Mouse (Mus musculus) A20 (cell line): Measurements from ENCODE around the gene Slc44a1.

Experiments
- DNase-seq: peaks from one replicate; pipeline ENCODE4 v3.0.0-alpha.2; 2011; ENCODE audit warnings: low read depth, low spot score

The Slc44a1 gene

DNA sequence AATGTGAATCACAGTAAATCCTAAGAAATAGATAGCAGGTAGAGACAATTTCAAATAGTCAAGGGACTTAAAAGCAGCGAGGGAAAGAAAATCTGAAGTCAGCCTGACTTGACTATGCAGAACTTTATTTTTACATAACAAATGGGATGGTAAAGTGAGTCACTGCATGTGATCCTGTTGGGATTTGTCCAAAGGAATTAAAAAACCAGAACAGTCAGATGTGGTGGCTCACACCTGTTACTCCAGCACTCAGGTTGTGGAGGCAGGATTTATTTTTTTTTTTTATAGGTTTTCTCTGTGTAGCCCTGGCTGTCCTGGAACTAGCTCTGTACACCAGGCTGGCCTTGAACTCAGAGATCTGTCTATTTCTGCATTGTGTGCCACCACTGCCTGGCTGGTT is 25.7 kb downstream of the Slc44a1 start:
- DNase-seq, result no peak

DNA sequence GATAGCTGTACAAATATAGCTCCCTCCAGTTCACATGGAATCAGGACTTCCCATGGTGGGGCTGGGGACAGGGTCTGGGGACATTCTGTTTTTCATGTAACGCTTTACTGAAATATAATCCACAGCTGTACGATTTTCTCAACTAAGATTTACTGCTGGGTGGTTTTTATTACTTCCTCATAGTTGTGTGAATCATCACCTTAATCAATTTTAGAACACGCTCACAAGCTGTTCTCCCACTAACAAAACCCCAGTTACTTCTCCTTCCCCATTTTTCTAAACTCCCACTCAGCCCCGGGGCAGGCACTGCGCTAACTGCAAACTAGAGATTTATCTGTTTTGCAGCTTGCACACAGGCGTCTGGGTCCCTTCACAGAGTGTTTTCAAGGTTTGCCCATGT is 28.8 kb downstream of the Slc44a1 start:
- peak; percentile 69 for DNase-seq

DNA sequence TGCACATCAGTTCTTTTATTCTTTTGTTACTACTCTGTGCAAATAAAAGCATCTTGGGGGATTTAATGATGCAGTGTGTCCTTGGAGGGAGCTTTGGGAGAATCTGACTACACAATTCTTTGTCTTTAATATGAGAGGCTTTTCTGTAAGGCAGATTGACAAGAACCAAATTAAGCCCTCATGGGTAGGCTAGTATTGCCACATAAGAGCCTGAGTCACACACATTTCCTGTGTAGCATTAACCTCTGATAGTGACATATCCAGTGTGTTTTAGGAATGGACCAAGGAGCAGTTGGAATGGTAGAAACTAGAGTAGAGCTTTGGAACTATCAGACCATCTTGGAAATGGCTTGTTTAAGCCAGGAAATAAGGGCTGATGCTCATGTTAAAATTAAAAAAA is 33.9 kb downstream of the Slc44a1 start:
- DNase-seq, result no peak

DNA sequence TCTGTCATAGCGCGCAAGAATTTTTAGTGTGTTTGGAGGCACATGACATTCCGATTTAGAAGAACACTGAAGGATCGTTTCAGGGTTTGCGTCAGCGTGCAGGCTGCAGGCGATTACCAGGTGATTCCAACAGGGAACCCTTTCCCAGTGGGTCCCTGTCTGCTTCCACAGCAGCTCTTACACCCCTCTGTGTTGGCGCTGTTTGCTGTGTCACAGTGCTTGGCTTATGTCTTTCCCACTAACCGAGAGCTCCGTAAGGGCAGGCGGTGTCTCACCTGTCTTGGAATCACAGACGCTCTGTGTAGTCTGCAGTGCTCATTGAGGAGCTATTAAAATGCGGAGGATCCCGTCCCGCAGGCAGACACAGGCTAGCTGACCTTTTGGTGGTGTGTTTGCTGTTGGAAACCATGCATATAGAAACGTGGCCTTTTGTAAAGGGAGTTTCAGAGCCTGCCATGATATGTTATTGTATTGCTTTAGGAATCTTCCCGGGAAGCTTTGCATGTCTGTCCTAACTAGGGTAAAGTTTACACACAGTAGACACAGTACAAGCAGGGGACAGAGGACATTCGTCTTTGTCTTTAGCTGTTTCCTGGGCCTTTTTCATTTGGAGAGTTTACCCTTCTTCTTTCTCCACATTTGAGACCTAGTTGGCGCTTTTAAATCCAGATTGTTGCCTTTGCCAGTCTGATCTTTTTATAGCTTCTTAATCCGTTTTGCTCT is 35.2 kb downstream of the Slc44a1 start:
- no peak for DNase-seq

DNA sequence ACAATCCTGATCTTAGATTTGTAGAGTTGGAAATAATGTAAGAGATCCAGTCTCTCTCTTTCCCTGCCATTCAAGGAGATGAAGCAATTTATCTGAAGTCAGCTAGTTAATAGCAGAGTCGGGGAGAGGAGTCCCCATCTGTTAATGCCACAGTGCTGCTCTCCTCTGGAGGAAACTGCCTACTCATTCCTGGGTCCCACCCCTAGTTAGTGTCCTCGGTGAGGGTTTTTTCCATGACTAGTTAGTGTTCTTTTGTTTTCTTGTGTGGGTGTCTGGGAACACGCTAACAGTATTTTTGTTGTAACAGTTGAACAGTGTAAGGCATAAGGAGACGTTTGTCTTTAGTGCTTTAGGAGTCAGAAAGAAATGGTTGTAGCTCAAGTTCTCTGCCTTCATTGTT is 38.4 kb downstream of the Slc44a1 start:
- no peak for DNase-seq

DNA sequence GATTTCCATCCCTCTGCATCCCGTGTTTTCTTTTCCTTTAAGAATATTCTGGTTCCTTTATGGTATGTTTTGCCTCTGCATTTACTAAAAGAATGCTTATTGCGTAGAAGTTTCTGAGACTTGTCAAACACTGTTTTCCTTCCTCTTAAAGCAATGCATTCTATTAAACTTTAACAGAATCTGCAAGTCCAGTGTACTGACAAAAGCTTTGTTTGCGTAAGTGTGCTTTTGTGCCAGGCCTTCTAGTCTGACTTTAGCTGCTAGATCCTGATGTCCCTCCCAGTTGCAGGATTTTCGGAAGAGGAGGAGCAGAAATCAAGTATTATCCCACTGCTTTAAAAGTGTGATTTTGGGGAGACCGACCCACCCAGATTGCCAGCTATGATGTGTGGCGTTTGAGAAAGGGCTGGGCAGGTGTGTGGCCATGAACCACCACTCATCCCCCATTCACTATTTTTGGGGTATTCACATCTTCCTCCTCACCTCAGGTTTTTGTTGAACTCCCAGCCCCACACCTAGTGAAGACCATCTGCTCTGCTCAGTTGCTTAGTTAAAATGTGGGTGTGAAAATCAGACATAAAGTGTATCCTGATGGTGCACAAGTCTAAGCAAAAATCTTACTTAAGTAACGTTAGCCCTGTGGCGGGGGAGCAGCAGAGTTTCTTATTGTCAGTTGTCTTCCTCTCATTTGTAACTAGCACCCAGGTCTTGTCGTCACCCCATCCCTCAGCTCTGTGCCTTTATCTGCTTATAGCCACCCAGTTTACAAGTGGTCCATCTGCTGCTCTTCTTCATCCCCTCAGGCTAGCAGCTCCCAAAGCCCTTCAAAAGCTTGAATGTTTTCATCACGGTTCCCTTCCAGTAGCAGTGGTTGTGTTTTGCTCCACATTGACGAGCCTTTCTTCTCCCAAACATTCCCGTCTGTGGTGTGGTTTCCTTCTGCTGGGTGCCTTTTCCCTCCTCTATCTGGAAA is 47.3 kb downstream of the Slc44a1 start:
- no peak for DNase-seq

DNA sequence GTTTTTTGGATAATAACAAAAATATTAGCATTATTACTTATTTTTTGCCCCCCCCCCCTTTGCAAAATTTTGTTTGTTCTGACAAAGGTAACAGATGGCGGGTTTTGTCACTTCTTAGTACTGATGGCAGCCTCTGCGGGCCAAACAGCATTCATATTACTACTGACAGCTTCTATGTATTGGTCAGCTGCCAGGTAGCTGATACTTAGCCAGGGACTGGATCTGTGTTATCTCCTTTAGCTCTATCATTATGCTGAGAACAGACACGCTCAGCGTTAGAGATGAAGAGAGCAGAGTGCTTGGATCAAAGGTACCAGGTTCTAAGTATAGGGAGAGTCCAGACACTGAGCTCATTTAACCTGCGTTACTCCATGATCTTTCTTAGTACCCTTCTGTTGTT is 48.6 kb downstream of the Slc44a1 start:
- no peak for DNase-seq

DNA sequence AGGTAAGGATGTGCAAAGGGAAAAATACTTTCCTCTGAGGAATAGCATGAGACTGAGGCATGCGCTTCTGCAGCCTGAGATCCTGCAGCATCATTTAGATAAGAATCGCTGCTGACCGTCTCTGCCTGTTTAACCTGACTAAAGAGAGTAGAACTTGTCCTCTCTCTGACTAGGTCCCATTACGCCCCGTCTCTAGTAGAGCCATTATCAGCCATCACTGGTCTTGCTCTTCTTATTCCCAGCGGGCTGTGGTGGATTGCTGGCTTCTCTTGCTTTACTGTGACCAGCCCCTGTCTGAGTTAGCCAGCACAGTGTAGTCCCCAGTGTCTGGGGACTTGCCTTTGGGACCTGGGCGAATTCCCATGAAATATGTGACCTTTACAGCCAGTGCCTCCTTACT is 50.2 kb downstream of the Slc44a1 start:
- DNase-seq, result no peak

DNA sequence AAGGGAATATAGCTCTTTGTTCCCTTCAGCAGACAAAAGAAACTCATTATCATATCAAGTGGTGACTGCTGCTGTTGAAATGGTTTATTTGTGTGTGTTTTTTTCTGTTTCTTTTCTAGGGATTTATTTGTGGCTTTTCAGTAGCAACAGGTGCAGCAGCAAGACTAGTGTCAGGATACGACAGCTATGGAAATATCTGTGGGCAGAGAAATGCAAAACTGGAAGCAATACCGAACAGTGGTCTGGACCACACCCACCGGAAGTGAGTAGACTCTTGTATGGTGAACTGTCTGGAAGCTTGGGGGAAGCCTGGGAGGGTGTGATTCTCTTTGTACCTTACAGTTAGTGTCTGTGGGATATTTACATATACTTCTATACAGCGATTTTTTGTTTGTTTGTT is 51.1 kb downstream of the Slc44a1 start:
- peak; percentile 68 for DNase-seq

DNA sequence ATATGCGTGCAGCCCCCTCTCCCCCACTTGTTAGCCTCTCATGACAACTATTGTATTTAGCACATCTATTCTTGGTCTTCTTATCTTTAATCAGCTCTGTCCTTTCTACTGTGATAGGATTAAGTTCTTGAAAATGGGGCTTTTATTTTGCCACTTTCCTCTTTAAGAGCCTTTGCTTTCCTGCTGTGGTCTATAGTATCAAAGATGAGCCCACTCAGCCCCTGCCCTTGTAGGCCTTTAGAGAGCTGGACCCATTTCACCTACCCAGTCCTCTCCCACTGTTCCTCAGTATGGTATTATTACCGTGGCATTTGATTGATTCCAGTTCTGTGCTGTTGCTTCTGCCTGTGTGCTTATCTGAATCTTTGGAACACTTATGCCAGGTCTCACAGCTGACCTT is 55.4 kb downstream of the Slc44a1 start:
- DNase-seq, result no peak

DNA sequence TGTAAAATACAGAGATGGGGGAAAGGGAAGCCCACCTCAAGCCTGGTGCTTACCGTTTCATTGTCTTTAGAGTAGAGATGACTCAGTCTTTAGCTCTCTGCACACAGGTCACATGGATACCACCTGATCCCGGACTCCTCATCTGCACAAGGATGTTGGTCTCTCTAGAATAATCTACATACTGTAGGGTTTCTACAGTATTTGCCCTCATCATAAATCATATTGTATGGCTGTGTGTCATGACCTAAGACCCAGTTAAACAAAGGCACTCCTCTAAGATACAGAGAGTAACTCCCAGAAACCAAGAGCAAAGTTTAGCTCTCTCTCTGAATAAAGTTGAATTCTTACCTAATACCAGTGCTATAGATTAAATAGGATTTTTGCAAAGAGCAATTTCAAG is 62.6 kb downstream of the Slc44a1 start:
- DNase-seq, result no peak

DNA sequence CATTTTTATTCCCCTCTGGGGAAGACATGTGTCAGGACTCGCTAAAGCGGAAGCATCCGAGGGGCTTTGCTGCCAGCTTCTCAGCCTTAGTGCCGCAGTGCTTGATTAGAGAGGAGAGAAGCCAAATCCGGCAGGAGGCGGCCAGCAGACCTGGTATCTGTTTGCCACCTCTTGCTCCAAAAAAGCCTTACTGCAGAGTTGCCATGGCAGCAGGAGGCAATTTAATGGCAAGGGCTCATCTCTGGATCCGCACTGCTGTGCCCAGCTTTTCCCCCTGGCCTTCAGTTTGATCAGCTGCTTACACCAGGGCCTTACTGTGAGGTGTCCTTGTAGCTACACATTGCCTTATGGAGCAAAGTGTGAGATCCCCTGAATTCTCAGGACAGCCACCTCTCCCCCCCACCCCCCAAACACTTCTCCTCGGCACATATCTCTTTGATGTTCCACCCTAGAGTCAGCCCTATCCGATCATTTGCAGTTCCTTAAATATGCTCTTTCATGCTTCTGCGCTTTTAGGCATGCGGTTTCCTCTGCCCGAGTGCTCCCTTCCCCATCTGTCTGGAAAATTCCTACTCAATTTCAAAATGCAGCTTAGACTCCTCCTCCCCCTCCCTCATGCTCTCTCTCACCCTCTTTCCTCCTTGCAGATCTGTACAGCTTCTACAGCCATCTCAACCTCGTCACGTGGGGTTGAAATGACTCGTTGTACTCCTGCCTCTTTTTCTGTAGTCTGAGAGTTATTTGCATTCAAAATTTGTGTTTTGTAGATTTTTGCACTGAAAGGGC is 72.1 kb downstream of the Slc44a1 start:
- DNase-seq, result peak; percentile 14

DNA sequence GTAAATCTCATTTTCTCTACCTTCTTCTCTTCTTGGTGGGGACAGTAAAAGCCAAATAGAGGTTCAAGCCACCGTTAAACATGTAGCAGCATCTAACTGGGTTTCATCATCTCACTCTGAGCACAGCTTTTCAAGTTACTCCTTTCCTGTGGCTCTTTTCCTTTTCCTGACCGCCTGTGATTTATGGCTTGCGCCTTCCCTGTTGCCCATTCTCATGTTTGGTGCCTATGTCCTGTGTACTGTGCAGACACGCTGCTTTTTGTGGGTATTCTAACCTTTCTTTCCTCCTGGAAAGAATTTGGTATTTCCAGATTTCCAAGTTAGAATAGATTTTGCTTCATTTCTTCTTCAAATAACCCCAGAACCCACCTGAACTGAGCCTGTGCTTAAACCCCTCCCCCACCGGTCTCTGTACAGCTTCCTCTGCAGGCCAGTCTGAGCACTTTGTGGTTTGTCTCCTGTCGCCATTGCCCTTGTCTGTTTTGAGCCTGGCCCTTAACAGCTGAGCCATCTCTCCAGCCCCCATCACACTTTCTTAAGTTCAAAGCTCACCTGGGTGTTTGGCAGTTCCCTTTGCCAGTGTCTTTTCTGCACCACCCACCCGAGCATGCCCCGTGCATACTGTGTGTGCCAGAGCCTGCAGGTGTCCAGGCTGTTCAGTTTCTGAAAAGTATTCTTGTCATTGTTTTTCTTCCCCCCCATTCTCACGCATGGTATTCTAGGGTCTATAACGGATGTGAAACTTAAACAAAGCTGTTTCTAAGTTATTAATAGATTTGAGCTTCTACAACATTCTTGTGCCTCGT is 73.3 kb downstream of the Slc44a1 start:
- DNase-seq, result peak; percentile 89

DNA sequence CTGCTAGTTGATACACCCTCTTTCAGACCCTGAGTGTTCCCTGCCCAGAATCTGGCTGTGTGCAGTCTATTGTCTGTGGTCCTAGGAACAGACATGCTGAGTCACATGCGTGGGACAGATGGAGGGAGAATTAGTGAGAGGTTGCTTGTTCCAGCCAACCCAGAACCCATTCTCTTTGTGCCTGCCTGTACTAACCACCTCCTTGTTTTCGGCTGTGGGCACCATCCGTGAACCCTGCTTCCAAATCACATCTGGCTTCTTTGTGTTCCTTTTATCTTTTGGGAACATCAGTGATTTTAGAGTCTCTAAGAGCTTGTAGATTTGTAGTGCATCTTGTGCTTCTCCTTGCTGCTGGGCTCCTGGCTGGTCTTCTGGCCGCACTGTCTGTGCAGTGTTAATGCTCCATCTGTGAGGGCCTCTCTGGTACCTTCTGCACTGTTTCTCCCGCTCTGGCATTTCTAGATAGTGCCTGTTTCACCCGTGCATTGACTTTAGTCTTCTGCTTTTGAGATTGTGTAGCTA is 75.9 kb downstream of the Slc44a1 start:
- no peak for DNase-seq

DNA sequence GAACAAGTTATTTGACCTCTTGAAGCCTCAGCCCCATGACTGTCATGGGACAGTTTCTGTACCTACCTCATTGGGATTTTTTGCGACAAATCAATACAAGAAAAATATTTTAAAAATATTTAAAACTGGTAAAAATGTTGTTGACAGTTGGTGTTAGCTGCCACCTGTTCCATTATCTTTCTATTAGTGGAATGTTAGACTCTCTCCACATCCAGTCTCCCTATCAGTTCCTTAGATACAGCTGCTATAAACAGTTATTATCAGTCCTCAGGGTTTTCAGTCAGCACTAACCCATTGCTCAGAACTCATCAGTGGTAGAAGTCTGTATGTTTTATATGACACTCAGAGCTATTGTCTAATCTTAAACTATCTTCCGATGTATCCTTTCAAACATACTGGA is 79.2 kb downstream of the Slc44a1 start:
- no peak for DNase-seq

DNA sequence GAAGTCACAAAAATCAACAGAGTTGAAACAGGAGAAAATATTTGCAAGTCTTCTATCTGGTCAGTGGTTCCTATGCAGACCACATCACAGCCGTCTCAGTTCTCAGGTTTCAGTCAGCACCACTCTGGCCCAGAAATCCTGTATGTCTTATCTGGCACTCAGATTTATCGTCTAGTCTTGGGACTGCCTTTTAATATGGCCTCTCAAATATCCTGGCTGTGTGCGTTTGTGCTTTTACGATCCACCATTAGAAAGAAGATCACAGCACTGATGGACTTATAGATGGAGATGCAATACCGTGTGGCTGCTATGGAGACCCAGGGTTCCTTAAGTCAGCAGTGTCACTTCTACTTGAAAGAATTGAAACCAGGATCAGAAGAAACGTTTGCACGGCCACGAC is 80.8 kb downstream of the Slc44a1 start:
- no peak for DNase-seq

DNA sequence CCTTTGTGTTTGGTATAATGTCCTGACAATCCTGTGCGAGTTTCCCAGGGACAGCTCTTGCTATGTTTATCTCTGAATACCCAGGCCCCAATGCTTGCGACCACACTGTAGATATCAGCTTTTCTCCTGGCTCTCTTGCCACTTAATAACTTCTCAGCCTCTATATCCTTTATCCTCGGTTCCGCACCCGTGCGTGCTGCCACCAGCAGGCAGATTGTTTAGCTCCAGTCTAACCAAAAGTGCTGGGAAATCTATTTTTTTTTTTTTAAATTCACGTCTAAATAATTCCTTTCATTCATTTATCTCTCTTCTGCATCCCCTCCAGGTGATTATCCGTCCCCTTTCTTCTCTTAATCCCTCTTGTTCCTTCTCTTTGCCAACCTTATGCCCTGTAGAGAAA is 82.4 kb downstream of the Slc44a1 start:
- no peak for DNase-seq

DNA sequence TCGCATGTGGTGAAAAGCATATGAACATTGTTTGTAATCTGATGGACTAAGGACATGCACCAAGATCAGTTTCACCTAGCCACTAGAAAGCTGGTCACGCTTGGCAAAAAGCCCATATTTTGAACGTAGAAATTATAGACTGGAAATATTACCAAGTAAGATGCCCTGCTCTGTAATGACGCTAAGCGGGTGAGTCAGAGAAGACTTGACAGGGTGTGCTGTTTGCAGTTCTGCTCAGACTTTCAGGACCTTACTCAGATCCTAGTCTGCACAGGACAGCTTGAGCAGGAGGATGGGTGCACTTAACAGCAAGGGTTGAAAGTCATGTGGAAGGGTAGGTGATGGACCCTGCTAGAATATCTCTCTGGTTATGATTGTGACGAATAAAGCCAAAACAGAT is 85.3 kb downstream of the Slc44a1 start:
- DNase-seq, result no peak

DNA sequence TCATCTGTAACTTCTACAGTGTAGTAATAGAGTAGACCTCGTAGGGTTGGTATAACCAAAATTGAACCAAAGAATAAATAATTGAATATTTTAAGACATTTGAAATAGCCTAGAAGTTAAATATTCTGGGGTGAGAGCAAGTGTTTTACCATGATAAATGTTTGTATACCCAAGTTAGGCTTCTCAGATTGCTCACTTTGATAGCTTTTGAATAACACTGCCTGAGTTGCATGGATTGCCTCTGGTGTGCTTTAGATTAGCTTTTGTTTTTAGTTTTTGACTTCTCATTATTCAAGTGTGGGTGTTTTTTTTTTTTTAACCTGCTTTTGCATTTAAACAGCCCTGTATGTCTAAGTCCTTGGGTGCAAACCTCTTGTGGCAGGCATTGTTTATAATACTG is 85.8 kb downstream of the Slc44a1 start:
- DNase-seq, result no peak

DNA sequence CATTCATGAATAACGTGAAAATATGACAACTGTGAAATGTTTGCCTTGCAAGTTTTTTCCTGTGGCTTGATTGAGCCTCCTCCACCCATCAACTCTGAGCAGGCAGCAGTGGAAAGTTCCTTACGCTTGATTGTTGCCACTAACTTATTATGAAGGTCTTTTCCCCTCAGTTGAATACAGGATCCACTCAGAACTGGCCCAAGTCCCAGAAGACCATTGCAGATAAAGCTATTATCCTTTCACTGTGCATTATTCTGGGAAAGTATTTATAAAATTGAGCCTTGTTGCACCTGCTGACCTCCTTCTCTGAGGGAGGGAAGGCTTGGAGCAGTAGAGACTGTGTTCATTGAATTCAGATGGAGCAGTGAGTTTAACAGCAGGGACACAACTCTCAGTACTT is 86.2 kb downstream of the Slc44a1 start:
- DNase-seq, result no peak

DNA sequence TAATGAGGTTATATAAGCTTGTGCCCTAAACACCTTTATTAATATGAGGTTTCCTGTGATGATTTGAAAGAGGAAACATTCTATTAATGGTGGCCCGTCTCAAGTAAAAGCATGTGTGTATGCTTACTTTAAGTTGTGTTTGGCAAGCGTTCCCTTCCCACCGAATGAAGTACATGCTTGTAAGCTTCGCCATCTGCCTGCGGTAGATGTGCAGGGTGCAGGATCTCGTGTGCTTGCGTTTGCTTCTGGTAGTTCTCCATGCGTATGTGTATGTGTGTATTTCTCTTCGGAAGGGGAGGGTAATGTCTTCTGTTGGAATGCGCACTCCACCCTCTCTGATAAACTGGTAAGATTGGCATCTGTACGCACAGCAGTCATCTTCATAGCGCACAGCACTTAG is 95.6 kb downstream of the Slc44a1 start:
- DNase-seq, result no peak
